Mouse (Mus musculus) neural tube, embryonic 14.5 days (tissue): ENCODE measurements around the gene Capn5. TPM values are rescaled to one million over a fixed set of nuclear protein-coding genes. Genes with fewer than 3 reads are reported as not detected.

Experiments used
- ATAC-seq: fragments of 200-750 bp; cut with Nextera tagmentation; 2 replicates; pipeline ENCODE4 v1.8.0; 2017; ENCODE audit warnings: low read depth, mild to moderate bottlenecking, moderate TSS enrichment, moderate library complexity
- H3K27ac ChIP-seq: fragments of 300-500 bp; sonication (generic); 2 replicates; pipeline ENCODE4 v1.5.1; 2014; ENCODE audit warnings: low read depth, mild to moderate bottlenecking, control low read depth, low read length, moderate library complexity, mixed read lengths
- H3K27me3 ChIP-seq: fragments of 300-500 bp; sonication (generic); 2 replicates; pipeline ENCODE4 v1.6.1; 2014; ENCODE audit warnings: low read length; ENCODE audit not compliant: control insufficient read depth, insufficient read depth
- H3K36me3 ChIP-seq: fragments of 300-500 bp; sonication (generic); 2 replicates; pipeline ENCODE4 v1.6.1; 2014; ENCODE audit warnings: low read length, mixed read lengths; ENCODE audit not compliant: control insufficient read depth, insufficient read depth
- H3K4me1 ChIP-seq: fragments of 300-500 bp; sonication (generic); 2 replicates; pipeline ENCODE4 v1.6.1; 2014; ENCODE audit warnings: low read length; ENCODE audit not compliant: control insufficient read depth, insufficient read depth
- H3K4me2 ChIP-seq: fragments of 300-500 bp; sonication (generic); 2 replicates; pipeline ENCODE4 v1.6.1; 2014; ENCODE audit warnings: mild to moderate bottlenecking, low read depth, low read length, control low read depth
- H3K4me3 ChIP-seq: fragments of 300-500 bp; sonication (generic); 2 replicates; pipeline ENCODE4 v1.5.1; 2014; ENCODE audit warnings: low read depth, low read length, control low read depth, mixed read lengths
- H3K9ac ChIP-seq: fragments of 300-500 bp; sonication (generic); replicated peaks from 2 replicates; pipeline ENCODE4 v1.6.1; 2014; ENCODE audit warnings: low read depth, mild to moderate bottlenecking, control low read depth, low read length, mixed read lengths
- H3K9me3 ChIP-seq: fragments of 300-500 bp; sonication (generic); 2 replicates; pipeline ENCODE4 v1.6.1; 2016; ENCODE audit warnings: low read length; ENCODE audit not compliant: control insufficient read depth
- WGBS: fragments of 180-500 bp; shearing (Covaris S2); extraction: QIAGEN DNeasy Blood & Tissue Kit; methylation state at CpG from one replicate; pipeline ENCODE4 v1.1.7; 2014; 5-methylcytosine and 5-hydroxymethylcytosine counted together
- polyA plus RNA-seq: library from polyadenylated mRNA; unstranded; fragments of >200 nt; fragmentation: Nextera tagmentation; extraction: Ambion mirVana; gene quantifications from 2 replicates; pipeline ENCODE4 v1.2.1, GENCODE M21; 2014

Gene Capn5
- polyA plus RNA-seq, 1 experiment from 2014 or later, result 13.7 TPM

DNA sequence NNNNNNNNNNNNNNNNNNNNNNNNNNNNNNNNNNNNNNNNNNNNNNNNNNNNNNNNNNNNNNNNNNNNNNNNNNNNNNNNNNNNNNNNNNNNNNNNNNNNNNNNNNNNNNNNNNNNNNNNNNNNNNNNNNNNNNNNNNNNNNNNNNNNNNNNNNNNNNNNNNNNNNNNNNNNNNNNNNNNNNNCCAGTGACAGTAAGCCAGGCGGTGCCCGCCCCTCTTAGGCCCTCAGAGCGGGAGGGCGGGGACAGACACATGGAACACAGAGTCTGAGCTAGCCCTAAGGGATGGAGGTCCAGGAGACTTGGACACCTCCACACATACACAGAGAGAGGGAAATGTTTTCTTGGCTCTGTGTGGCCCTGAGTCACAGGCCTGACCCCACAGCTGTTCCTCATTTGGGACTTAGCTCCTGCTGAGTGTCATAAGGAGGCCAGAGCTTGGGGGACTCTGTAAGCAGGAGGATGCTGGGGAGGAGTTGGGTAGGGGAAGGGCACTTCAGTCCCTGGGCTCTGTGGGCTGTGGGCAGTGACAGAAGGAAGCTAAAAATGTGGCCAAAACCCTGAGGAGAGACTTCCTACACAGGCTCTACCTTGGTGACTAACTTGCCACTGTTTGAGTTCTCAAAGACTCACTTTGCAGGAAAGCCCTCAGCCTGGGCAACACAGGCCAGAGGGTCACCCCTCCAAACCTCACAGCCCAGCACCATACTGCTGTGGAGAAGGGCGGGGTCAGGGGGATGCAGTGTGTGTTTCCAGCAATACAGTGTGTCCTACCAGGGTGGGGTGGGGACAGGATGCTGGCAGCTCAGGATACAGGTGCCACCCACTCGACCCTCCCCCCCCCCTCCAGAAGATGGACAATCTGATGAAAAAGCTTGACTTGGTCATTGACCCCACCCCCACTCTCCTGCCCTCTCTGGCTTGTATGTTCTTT is 6.7 kb downstream of the Capn5 start:
- Histone ChIP-seq H3K9ac (no peak overlapping the region), H3K4me3 (no peak overlapping the region), H3K9me3 (no peaks in the 10 kb centered on the region), H3K27ac (no peak overlapping the region), H3K4me1 (no peaks in the 10 kb centered on the region), H3K27me3 (no peaks in the 10 kb centered on the region), H3K36me3 (no peaks in the 10 kb centered on the region), H3K4me2 (no peak overlapping the region)
- ATAC-seq, result no peak
- 79% methylated on average over 6 of the region's 6 CpGs for WGBS

DNA sequence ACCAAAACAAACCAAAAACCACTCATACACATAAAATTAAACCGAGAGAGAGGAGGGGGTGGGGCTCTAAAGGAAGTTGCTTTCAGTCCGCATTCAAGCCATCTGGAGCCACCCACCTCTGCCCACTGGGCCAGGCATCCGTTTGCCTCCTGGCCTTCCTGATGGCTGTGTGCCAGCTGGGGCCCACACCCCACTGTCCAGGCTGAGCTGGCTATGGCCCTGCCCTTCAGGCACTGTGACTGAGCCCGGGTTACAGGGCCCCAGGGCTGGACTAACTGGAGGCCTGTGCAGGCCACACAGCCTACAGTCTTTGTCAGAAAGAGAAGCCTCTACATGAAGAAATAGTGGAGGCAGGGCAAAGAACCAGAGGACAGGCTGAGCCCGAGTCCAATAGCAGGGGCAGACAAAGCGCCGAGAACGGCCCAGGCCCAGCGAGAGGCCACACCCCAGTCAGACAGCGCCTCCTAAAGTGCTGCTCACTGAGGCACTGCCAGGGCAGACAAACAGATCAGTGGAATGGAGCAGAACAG is 13.0 kb downstream of the Capn5 start:
- H3K27me3 ChIP-seq, result no peaks in the 10 kb centered on the region
- no peaks in the 10 kb centered on the region for H3K36me3 ChIP-seq
- ATAC-seq, result peak; percentile 63; the same call in 1 of the 2 replicates
- no peaks in the 10 kb centered on the region for H3K4me1 ChIP-seq
- H3K9ac ChIP-seq, result no peak overlapping the region
- no peak overlapping the region for H3K4me3 ChIP-seq
- H3K27ac ChIP-seq, result no peak overlapping the region; the same call in 1 of the 2 replicates
- H3K9me3 ChIP-seq, result no peaks in the 10 kb centered on the region
- no peak overlapping the region for H3K4me2 ChIP-seq
- WGBS, result 37% methylated on average over 10 of the region's 10 CpGs

DNA sequence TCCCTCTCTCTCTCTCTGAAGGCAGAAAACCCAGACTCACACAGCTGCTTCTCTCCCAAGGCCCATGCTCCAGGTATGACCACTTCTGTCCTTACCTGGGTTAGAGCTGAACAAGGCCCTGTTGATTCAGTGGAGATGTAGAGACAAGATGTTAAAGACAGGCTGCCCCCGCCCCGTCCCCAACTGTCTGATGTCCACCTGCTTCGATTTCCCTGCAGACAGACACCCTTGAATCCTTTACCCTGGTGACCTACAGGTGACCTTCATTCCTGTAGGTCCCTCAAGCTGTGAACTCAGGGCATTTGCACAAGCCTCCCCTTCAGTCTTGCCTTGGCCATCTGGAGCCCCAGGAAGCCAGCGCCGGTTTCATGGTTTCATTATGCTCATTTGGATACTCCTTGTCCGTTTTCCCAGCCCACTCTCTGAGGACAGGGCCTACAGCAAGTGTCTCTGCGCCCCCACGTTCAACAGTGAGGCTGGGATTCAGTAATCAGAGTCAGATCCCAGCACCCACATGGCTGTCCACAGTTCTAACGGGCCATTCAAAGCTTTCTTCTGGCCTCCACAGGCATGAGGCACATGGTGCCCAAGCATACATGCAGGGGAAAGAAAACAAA is 13.6 kb downstream of the Capn5 start:
- no peak overlapping the region for H3K4me3 ChIP-seq
- H3K4me1 ChIP-seq, result no peaks in the 10 kb centered on the region
- no peaks in the 10 kb centered on the region for H3K27me3 ChIP-seq
- H3K27ac ChIP-seq, result no peak overlapping the region
- no peak overlapping the region for H3K4me2 ChIP-seq
- no peak overlapping the region for H3K9ac ChIP-seq
- H3K36me3 ChIP-seq, result no peaks in the 10 kb centered on the region
- ATAC-seq, result no peak
- H3K9me3 ChIP-seq, result no peaks in the 10 kb centered on the region
- WGBS, result 71% methylated on average over 9 of the region's 9 CpGs

DNA sequence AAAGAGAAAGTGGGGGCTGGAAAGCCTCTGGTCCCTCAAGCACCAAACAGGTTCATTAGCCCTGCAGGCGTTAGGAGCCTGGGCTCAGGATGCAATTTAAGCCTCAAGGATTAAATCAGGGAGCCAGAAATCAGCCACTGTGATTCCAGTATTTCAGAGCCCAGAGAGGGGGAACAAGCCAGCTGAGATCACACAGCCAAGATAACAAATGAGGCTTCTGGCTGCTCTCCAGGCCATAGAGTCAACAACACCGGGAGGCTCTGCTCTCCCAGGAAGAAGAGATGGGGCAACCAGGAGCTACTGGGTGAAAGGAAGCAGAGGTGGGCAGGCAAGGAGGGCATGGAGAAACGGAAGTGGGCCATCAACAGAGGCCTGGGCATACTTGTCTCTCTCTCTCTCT is 14.4 kb downstream of the Capn5 start:
- H3K27ac ChIP-seq, result no peak overlapping the region
- no peak overlapping the region for H3K9ac ChIP-seq
- WGBS, result 49% methylated on average over 3 of the region's 3 CpGs
- H3K9me3 ChIP-seq, result no peaks in the 10 kb centered on the region
- ATAC-seq, result no peak
- no peaks in the 10 kb centered on the region for H3K27me3 ChIP-seq
- no peaks in the 10 kb centered on the region for H3K36me3 ChIP-seq
- H3K4me2 ChIP-seq, result no peak overlapping the region
- no peaks in the 10 kb centered on the region for H3K4me1 ChIP-seq
- no peak overlapping the region for H3K4me3 ChIP-seq

DNA sequence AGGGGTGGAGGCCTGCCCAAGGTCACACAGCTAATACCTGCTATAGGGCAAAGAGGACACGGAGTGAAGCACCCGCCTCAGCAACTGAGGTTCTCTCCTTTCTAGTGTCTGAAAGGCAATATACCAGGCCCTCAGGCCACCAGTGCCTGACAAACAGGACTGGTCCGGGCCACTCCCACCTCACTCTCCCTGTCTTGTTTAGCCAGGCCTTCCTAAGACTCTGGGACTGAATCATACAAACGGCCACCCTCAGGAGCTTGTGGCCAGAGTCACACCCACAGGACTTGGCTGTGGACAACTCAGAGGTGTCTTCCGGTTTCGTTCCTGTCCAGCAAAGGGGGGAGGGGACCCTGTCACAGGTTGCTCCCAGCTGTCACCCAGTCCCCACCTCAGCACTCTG is 15.8 kb downstream of the Capn5 start:
- no peaks in the 10 kb centered on the region for H3K36me3 ChIP-seq
- H3K4me2 ChIP-seq, result no peak overlapping the region
- H3K9ac ChIP-seq, result no peak overlapping the region
- H3K27ac ChIP-seq, result no peak overlapping the region
- WGBS, result 74% methylated on average over 6 of the region's 6 CpGs
- no peaks in the 10 kb centered on the region for H3K9me3 ChIP-seq
- H3K27me3 ChIP-seq, result no peaks in the 10 kb centered on the region
- no peak overlapping the region for H3K4me3 ChIP-seq
- H3K4me1 ChIP-seq, result peaks cover 2% of the 10 kb centered on the region; the same call in 1 of the 2 replicates
- ATAC-seq, result no peak

DNA sequence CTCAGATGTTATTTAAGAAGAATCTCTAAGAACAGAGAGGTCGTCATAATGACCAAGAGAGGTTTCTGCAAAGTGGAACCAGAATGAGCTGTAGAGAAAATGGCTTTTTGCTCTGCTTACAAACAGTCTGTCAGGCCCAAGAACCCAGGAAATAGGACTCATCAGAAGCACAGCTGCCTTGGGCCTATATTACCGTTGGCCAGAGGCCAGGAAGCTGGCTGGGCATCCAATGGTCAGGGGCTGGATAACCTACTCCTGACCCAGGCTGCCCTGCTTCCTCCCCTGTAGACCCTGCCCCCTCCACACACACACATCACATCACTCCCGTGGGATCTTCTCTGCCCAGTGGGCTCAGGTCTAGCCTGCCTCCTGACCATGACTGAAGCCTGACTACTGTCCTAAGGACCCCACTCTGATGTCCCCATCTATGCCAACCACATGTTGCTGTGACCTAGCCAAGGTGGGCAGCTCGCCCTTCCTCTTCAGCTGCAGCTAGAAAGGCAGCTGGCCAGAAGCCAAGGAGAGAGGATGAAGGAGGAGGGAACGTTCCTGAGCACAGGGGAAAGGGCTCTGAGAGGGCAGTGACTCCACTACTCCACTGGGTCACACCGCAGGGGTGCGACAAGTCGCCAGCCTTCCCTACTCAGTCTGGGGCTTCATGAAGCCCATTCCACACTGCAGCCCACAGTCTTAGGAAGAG is 17.9 kb downstream of the Capn5 start:
- no peak overlapping the region for H3K9ac ChIP-seq
- no peak for ATAC-seq
- no peak overlapping the region for H3K27ac ChIP-seq

DNA sequence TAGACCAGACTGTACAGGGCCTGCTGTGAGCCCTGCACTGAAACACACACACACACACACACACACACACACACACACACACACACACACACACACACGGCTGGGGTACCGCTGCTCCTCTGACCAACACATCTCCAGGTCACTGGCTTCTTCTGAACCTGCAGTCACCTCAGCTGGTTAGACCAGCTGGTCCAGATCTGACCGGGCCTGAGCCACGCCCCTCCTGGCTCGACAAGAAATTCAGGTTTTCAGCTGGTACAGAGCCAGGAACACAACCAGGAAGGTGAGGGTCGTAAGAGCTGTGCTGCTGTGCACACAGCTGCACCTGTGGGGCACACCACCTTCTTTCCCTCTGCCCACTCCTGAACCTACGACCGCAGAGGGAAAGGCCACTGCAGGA is 19.6 kb downstream of the Capn5 start:
- Histone ChIP-seq H3K27ac (no peak overlapping the region), H3K9me3 (no peaks in the 10 kb centered on the region), H3K27me3 (no peaks in the 10 kb centered on the region), H3K36me3 (no peaks in the 10 kb centered on the region), H3K4me1 (peaks cover 11% of the 10 kb centered on the region), H3K4me2 (no peak overlapping the region), H3K4me3 (no peak overlapping the region), H3K9ac (no peak overlapping the region)
- WGBS, result 65% methylated on average over 6 of the region's 8 CpGs
- no peak for ATAC-seq

More for the DNA sequence above, 17.9 kb downstream of the Capn5 start:
- H3K4me3 ChIP-seq, result no peak overlapping the region
- no peaks in the 10 kb centered on the region for H3K36me3 ChIP-seq
- H3K9me3 ChIP-seq, result no peaks in the 10 kb centered on the region
- no peak overlapping the region for H3K4me2 ChIP-seq
- H3K4me1 ChIP-seq, result peaks cover 11% of the 10 kb centered on the region
- WGBS, result 54% methylated on average over 8 of the region's 8 CpGs
- no peaks in the 10 kb centered on the region for H3K27me3 ChIP-seq

DNA sequence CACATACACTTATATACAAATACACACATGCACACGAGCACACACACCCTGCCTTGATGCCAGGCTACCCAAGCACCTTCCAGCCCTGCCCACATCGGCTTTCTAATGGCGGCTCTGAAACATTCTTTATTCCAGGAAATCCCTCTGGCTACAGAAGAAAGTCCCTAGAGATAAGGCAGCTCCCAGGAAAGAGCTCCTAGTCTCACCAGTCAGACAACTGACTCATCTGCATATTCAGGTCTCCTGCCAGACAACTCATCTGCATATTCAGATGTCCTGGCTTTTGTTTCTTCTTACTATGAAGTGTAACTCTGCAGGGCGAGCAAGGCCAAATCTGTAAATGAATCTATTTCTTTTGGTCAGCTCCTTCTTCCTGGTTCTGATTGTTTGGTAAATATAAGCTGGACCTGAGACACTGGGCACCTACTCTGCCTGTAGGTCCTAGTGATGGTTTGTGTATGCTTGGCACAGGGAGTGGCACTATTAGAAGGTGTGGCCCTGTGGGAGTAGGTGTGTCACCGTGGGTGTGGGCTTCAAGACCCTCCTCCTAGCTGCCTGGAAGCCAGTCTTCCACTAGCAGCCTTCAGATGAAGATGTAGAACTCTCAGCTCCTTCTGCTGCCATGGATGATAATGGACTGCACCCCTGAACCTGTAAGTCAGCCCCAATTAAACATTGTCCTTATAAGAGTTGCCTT is 20.3 kb downstream of the Capn5 start:
- no peak overlapping the region for H3K4me3 ChIP-seq
- 0 out of 2 replicates have a peak overlapping the region, but pooled peaks have one; percentile 28 for H3K27ac ChIP-seq
- ATAC-seq, result no peak
- no peak overlapping the region for H3K4me2 ChIP-seq
- peaks cover 11% of the 10 kb centered on the region for H3K4me1 ChIP-seq
- no peaks in the 10 kb centered on the region for H3K36me3 ChIP-seq
- WGBS, result 44% methylated on average over 5 of the region's 5 CpGs
- no peaks in the 10 kb centered on the region for H3K27me3 ChIP-seq
- H3K9ac ChIP-seq, result no peak overlapping the region
- no peaks in the 10 kb centered on the region for H3K9me3 ChIP-seq
